Comparison of ENCODE assay signal across 23 mouse cellular contexts in genomic region chr13:59348510-59348909, GRCm38 (mm10).
A peak's percentile ranks its signal among the peaks of the same experiment; 100 is the strongest.
DNase-seq lines count a peak whose midpoint lies in the region; ATAC-seq and TF ChIP-seq lines count a peak whose summit lies in the region.
"Had no signal": no experiment of that assay in that cellular context is flagged by ENCODE, and none has a peak within 500 bp of the region (broad histone marks: within the 10 kb centered on the region; RNA-seq: fewer than 3 reads in every experiment).

No protein-coding gene starts in this region.

- ATAC-seq in hindbrain, postnatal 0 days, result no peak
- no peak for ATAC-seq in hindbrain, embryonic 11.5 days (ENCODE audit: low FRiP score)
- ATAC-seq in midbrain, embryonic 11.5 days (ENCODE audit: low FRiP score), result no peak
- ATAC-seq in Patski, result no peak
- ATAC-seq in inflammation-experienced regulatory T-cells, adult 6 months, result no peak
- ATAC-seq: forebrain, embryonic 14.5 days; intestine, embryonic 16.5 days; midbrain, embryonic 13.5 days had no signal

- POLR2A ChIA-PET in Patski (lab: Charles Lee), result no interaction called here

- in situ Hi-C loops in Patski (cut with MboI; ENCODE audit: low pct_unique_long_range_greater_than_20kb), result no loop called here

- CTCF ChIA-PET in Patski (lab: Charles Lee), result interaction anchor here (1.3 kb wide), 1 partner anchor 33 kb away, joined by 3 read pairs; no protein-coding TSS in a partner anchor

- no peaks in the 10 kb centered on the region for H3K27me3 ChIP-seq in hindbrain, postnatal 0 days (ENCODE audit: insufficient read depth, low read length)
- H3K27me3 ChIP-seq in hindbrain, embryonic 11.5 days (ENCODE audit: control insufficient read depth, insufficient read depth, low read length), result no peaks in the 10 kb centered on the region
- no peaks in the 10 kb centered on the region for H3K27me3 ChIP-seq in midbrain, embryonic 11.5 days (ENCODE audit: control insufficient read depth, insufficient read depth, low read length)
- no peaks in the 10 kb centered on the region for H3K27me3 ChIP-seq in midbrain, embryonic 10.5 days (ENCODE audit: low read depth, poor library complexity, severe bottlenecking)
- peaks cover 5% of the 10 kb centered on the region for H3K27me3 ChIP-seq in Patski
- H3K27me3 ChIP-seq: hindbrain, embryonic 15.5 days; midbrain, embryonic 13.5 days; neural tube, embryonic 12.5 days had no signal

- no peak overlapping the region for H3K4me3 ChIP-seq in hindbrain, postnatal 0 days (ENCODE audit: low read length)
- no peak overlapping the region for H3K4me3 ChIP-seq in hindbrain, embryonic 11.5 days (ENCODE audit: low read depth, low read length)
- H3K4me3 ChIP-seq in midbrain, embryonic 11.5 days (ENCODE audit: low read depth, low read length), result no peak overlapping the region
- no peak overlapping the region for H3K4me3 ChIP-seq in midbrain, embryonic 10.5 days
- H3K4me3 ChIP-seq: hindbrain, embryonic 15.5 days; limb, embryonic 10.5 days; midbrain, embryonic 13.5 days; neural tube, embryonic 12.5 days had no signal

- H3K36me3 ChIP-seq in hindbrain, postnatal 0 days (ENCODE audit: insufficient read depth, low read length), result no peaks in the 10 kb centered on the region
- no peaks in the 10 kb centered on the region for H3K36me3 ChIP-seq in hindbrain, embryonic 11.5 days (ENCODE audit: control insufficient read depth, insufficient read depth, low read length)
- no peaks in the 10 kb centered on the region for H3K36me3 ChIP-seq in midbrain, embryonic 11.5 days (ENCODE audit: control insufficient read depth, insufficient read depth, low read length)
- no peaks in the 10 kb centered on the region for H3K36me3 ChIP-seq in midbrain, embryonic 10.5 days
- H3K36me3 ChIP-seq: hindbrain, embryonic 15.5 days; limb, embryonic 10.5 days; midbrain, embryonic 13.5 days; neural tube, embryonic 12.5 days had no signal

- peak; percentile 32 for TF ChIP-seq CTCF in hindbrain, postnatal 0 days (IDR thresholded peaks at IDR 0.05; ENCODE audit: low read depth)
- TF ChIP-seq CTCF in Patski (IDR thresholded peaks at IDR 0.05), result peak; percentile 25

- H3K9ac ChIP-seq in hindbrain, postnatal 0 days (replicated peaks; ENCODE audit: low read length), result no peak overlapping the region
- no peak overlapping the region for H3K9ac ChIP-seq in hindbrain, embryonic 11.5 days (ENCODE audit: low read depth, low read length)
- no peak overlapping the region for H3K9ac ChIP-seq in midbrain, embryonic 11.5 days (ENCODE audit: low read length)
- H3K9ac ChIP-seq: hindbrain, embryonic 15.5 days; midbrain, embryonic 13.5 days; neural tube, embryonic 12.5 days had no signal

- no peak for DNase-seq in hindbrain, postnatal 0 days (ENCODE audit: low spot score)
- no peak for DNase-seq in hindbrain, embryonic 11.5 days (ENCODE audit: low spot score)
- DNase-seq in midbrain, embryonic 11.5 days (ENCODE audit: low spot score, missing footprints), result peak; percentile 8
- no peak for DNase-seq in midbrain, embryonic 10.5 days (ENCODE audit: low spot score)
- peak; percentile 27 for DNase-seq in ES-CJ7 (ENCODE audit: low read depth, low spot score)
- no peak for DNase-seq in Patski (ENCODE audit: low read depth, low spot score)
- no peak for DNase-seq in kidney, postnatal 4 days
- DNase-seq: adrenal gland, postnatal 10 days; cerebellum, adult 2 months; gastrocnemius, postnatal 14 days; heart, adult 18-20 months; heart, postnatal 4 days; kidney, adult 9 months; liver; lung, postnatal 14 days; thymus, postnatal 14 days had no signal

- H3K27ac ChIP-seq in hindbrain, postnatal 0 days, result no peak overlapping the region
- no peak overlapping the region for H3K27ac ChIP-seq in hindbrain, embryonic 11.5 days (ENCODE audit: low read depth, low read length)
- H3K27ac ChIP-seq in midbrain, embryonic 11.5 days (ENCODE audit: low read depth, low read length), result no peak overlapping the region
- H3K27ac ChIP-seq in midbrain, embryonic 10.5 days (replicated peaks), result no peak overlapping the region
- H3K27ac ChIP-seq: hindbrain, embryonic 15.5 days; limb, embryonic 10.5 days; midbrain, embryonic 13.5 days; neural tube, embryonic 12.5 days had no signal

- no peaks in the 10 kb centered on the region; the same call in 1 of the 2 replicates for H3K4me1 ChIP-seq in hindbrain, postnatal 0 days (ENCODE audit: insufficient read depth, low read length)
- H3K4me1 ChIP-seq in hindbrain, embryonic 11.5 days (replicated peaks; ENCODE audit: control insufficient read depth, insufficient read depth, low read length), result no peaks in the 10 kb centered on the region
- no peaks in the 10 kb centered on the region for H3K4me1 ChIP-seq in midbrain, embryonic 11.5 days (ENCODE audit: control insufficient read depth, insufficient read depth, low read length)
- H3K4me1 ChIP-seq in midbrain, embryonic 10.5 days, result no peaks in the 10 kb centered on the region
- H3K4me1 ChIP-seq: midbrain, embryonic 13.5 days; neural tube, embryonic 12.5 days had no signal

- H3K9me3 ChIP-seq in hindbrain, postnatal 0 days (ENCODE audit: low read length), result no peaks in the 10 kb centered on the region
- no peaks in the 10 kb centered on the region for H3K9me3 ChIP-seq in hindbrain, embryonic 11.5 days (ENCODE audit: control insufficient read depth, low read length)
- H3K9me3 ChIP-seq in midbrain, embryonic 11.5 days (ENCODE audit: control insufficient read depth, low read length), result no peaks in the 10 kb centered on the region
- no peaks in the 10 kb centered on the region; the same call in 1 of the 2 replicates for H3K9me3 ChIP-seq in midbrain, embryonic 10.5 days (replicated peaks)
- H3K9me3 ChIP-seq: hindbrain, embryonic 15.5 days; limb, embryonic 10.5 days; midbrain, embryonic 13.5 days; neural tube, embryonic 12.5 days had no signal

- H3K4me2 ChIP-seq in hindbrain, postnatal 0 days (ENCODE audit: low read depth, low read length), result no peak overlapping the region
- no peak overlapping the region for H3K4me2 ChIP-seq in hindbrain, embryonic 11.5 days (replicated peaks; ENCODE audit: low read depth, low read length)
- H3K4me2 ChIP-seq in midbrain, embryonic 11.5 days, result no peak overlapping the region
- H3K4me2 ChIP-seq: hindbrain, embryonic 15.5 days; midbrain, embryonic 13.5 days; neural tube, embryonic 12.5 days had no signal

Comparison
In these comparisons a context has a peak if more than half of its experiments do, and no peak if none do; other contexts are left out.
1. DNase-seq: peak in midbrain, embryonic 11.5 days (single experiment) and ES-CJ7 (single experiment); none in hindbrain, postnatal 0 days (single experiment), hindbrain, embryonic 11.5 days (single experiment), midbrain, embryonic 10.5 days (single experiment), Patski (single experiment) and kidney, postnatal 4 days (0 of 2).